Mouse (Mus musculus) layer of hippocampus, postnatal 14 days (tissue): ENCODE results near the gene Gm4767. TPM values are rescaled to one million over a fixed set of nuclear protein-coding genes. Genes with fewer than 3 reads are reported as not detected.
"Not testable (repeated sequence)": the region's sequence is repeated elsewhere in the genome, so short reads cannot be mapped to it uniquely, and the experiment has no call there.

ENCODE experiments used
- DNase-seq, 2 experiments: peaks; one replicate each; pipeline ENCODE4 v3.0.0; 2021 to 2022; ENCODE audit warnings: low spot score in 2 of 2, mixed read lengths in 1 of 2
- long read RNA-seq, 2 experiments: library from polyadenylated mRNA; stranded (forward); transcript quantifications; one replicate each; pipeline ENCODE4 v2.0.0; 2021
- total RNA-seq, 2 experiments: library from RNA; stranded (reverse); gene quantifications; 2 replicates each; pipeline ENCODE4 v1.2.3; 2021

Gene Gm4767
- 1 to 10 TPM; 2.8 to 3.0 TPM for total RNA-seq
- long read RNA-seq, experiment 1, result 0 reads
- long read RNA-seq, experiment 2, partial matches to known transcripts, result 0 of 1 reads
- long read RNA-seq, experiment 2, other reads (novel, unspliced or antisense), result 1 of 1 reads

- not testable (repeated sequence) for DNase-seq
Measured at GRCm38 (mm10) chr10:81811899-81812298, at the start of gene Gm4767. Gm4767 (plus strand) TSS chr10:81812186.

GRCm38 (mm10) chr10:81770506-81771403 lies 41.2 kb upstream of the Gm4767 start, which contains the start of gene Gm3055:
Gm3055 (minus strand) TSS chr10:81771161.
- not testable (repeated sequence) for DNase-seq

- not testable (repeated sequence) for DNase-seq
Measured at GRCm38 (mm10) chr10:81771404-81771777, 40.6 kb upstream of the Gm4767 start.

- DNase-seq, result not testable (repeated sequence)
Measured at GRCm38 (mm10) chr10:81846219-81846618, 34.2 kb downstream of the Gm4767 start.

- DNase-seq, result peak in 1 of 2 experiments; percentile 8
Measured at GRCm38 (mm10) chr10:81863409-81864407, 51.7 kb downstream of the Gm4767 start, which contains the start of gene Gm32687. Gm32687 (plus strand) TSS chr10:81863934.

Other genes with a start within 250 kb of the Gm4767 start
- gene Tle2, start 237.6 kb upstream of the Gm4767 start, total RNA-seq, result 10 to 100 TPM; 23.3 to 25.9 TPM
- 1 to 10 TPM; 2.0 to 3.5 TPM for gene Tle6, start 211.1 kb upstream of the Gm4767 start, total RNA-seq
- 1 to 10 TPM; 2.6 to 2.8 TPM for gene BC025920, start 205.9 kb upstream of the Gm4767 start, total RNA-seq
- gene Sirt6, start 184.4 kb upstream of the Gm4767 start, total RNA-seq, result 10 to 100 TPM; 27.8 to 30.3 TPM
- gene Ankrd24, start 183.6 kb upstream of the Gm4767 start, total RNA-seq, result 10 to 100 TPM; 32.5 to 36.3 TPM
- gene Gm10778, start 163.1 kb upstream of the Gm4767 start, total RNA-seq, result 1 to 10 TPM; 3.5 to 3.9 TPM
- 10 to 100 TPM in 1 of 2 experiments, 1 to 10 TPM in 1; 8.0 to 11.5 TPM for gene Zfp433, start 107.4 kb upstream of the Gm4767 start, total RNA-seq
- gene Gm3055, start 41.0 kb upstream of the Gm4767 start, total RNA-seq, result 1 to 10 TPM; 7.6 to 9.5 TPM
- 1 to 10 TPM; 3.4 to 4.6 TPM for gene Gm32687, start 51.7 kb downstream of the Gm4767 start, total RNA-seq
- gene Zfp781, start 118.3 kb downstream of the Gm4767 start, total RNA-seq, result 1 to 10 TPM; 2.9 to 3.1 TPM
- gene Zfp873, start 235.9 kb downstream of the Gm4767 start, total RNA-seq, result 10 to 100 TPM; 11.8 to 11.9 TPM